Mouse (Mus musculus) frontal cortex, postnatal 14 days (tissue): ENCODE measurements around the gene Spats2.

Source experiments
- DNase-seq, 2 experiments: peaks; one replicate each; pipeline ENCODE4 v3.0.0; 2022; ENCODE audit warnings: low spot score in 2 of 2

Spats2 gene

DNA sequence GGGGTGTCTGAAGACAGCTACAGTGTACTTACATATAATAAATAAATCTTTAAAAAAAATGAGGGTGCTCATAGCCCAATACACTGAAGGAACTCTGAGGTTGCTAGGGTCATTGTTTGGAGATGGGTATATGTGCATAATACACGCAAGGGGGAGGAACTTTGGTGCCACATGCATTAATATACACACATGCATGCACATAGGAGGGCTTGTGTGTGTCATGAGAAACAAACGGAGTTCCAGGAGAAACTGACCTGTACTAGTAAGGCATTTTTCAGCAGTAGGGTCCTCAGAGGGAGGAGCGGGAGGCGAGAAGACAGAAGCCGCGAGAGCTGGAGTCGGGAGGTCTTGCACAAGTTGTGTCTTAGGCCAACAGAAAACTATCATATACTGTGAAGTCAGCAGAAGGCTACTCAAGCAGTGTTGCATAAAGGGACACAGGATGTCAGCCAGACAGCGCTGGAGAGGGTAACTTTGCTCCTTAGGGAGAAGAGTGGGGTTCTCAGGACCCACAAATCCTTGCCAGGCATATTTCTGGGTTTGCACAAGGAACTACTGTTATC is 133.5 kb downstream of the Spats2 start:
- no peak for DNase-seq

GRCm38 (mm10) chr15:99259730-99260252 is 134.1 kb downstream of the Spats2 start:
- peak in 1 of 2 experiments; percentile 29 for DNase-seq

GRCm38 (mm10) chr15:99262702-99263101 is 137.0 kb downstream of the Spats2 start:
- DNase-seq, result no peak
